Mouse (Mus musculus) kidney, postnatal 36 days (tissue): Measurements from ENCODE around the gene Trim80.
"Not testable (repeated sequence)": the region's sequence is repeated elsewhere in the genome, so short reads cannot be mapped to it uniquely, and the experiment has no call there.

Source experiments
- DNase-seq, 2 experiments: peaks; one replicate each; pipeline ENCODE4 v3.0.0; 2021 to 2022; ENCODE audit warnings: mixed read lengths in 2 of 2

The Trim80 gene

GRCm38 (mm10) chr11:115429307-115429706, 11.0 kb upstream of the Trim80 start:
- DNase-seq: no peak

- DNase-seq: no peak
Observed at GRCm38 (mm10) chr11:115430561-115430960, 9.8 kb upstream of the Trim80 start.

GRCm38 (mm10) chr11:115432814-115433213, 7.5 kb upstream of the Trim80 start:
- DNase-seq: no peak

GRCm38 (mm10) chr11:115433342-115433741, 7.0 kb upstream of the Trim80 start:
- DNase-seq: no peak

GRCm38 (mm10) chr11:115435596-115436337, 4.6 kb upstream of the Trim80 start:
- peak in 1 of 2 experiments; percentile 36 for DNase-seq

- no peak for DNase-seq
Observed at GRCm38 (mm10) chr11:115437571-115438122, 2.7 kb upstream of the Trim80 start.

GRCm38 (mm10) chr11:115439326-115439725, 1.0 kb upstream of the Trim80 start:
- no peak for DNase-seq

GRCm38 (mm10) chr11:115441417-115441816, 1.1 kb downstream of the Trim80 start:
- DNase-seq: no peak

GRCm38 (mm10) chr11:115446906-115447305, 6.6 kb downstream of the Trim80 start:
- peak; percentile 72 to 76 for DNase-seq

- peak; percentile 71 to 74 for DNase-seq
Observed at GRCm38 (mm10) chr11:115447321-115447885, 7.1 kb downstream of the Trim80 start.

- DNase-seq: peak; percentile 86
Observed at GRCm38 (mm10) chr11:115448075-115448474, 7.7 kb downstream of the Trim80 start.

GRCm38 (mm10) chr11:115448998-115449397, 8.7 kb downstream of the Trim80 start:
- DNase-seq: peak; percentile 82 to 93

GRCm38 (mm10) chr11:115450176-115450575, 9.8 kb downstream of the Trim80 start:
- DNase-seq: peak; percentile 61 to 74

GRCm38 (mm10) chr11:115451781-115452241, 11.5 kb downstream of the Trim80 start:
- peak in 1 of 2 experiments; percentile 43 for DNase-seq

GRCm38 (mm10) chr11:115452281-115452860, 12.0 kb downstream of the Trim80 start:
- no peak for DNase-seq

- no peak for DNase-seq
Observed at GRCm38 (mm10) chr11:115453306-115453705, 13.0 kb downstream of the Trim80 start.

- not testable (repeated sequence) for DNase-seq
Observed at GRCm38 (mm10) chr11:115454822-115455221, 14.5 kb downstream of the Trim80 start.

GRCm38 (mm10) chr11:115455619-115456018, 15.3 kb downstream of the Trim80 start:
- DNase-seq: no peak

- no peak for DNase-seq
Observed at GRCm38 (mm10) chr11:115456182-115456581, 15.8 kb downstream of the Trim80 start.

- peak; percentile 53 to 74 for DNase-seq
Observed at GRCm38 (mm10) chr11:115457405-115457804, 17.1 kb downstream of the Trim80 start.

- no peak for DNase-seq
Observed at GRCm38 (mm10) chr11:115460976-115461375, 20.6 kb downstream of the Trim80 start.

- no peak for DNase-seq
Observed at GRCm38 (mm10) chr11:115461846-115462242, 21.5 kb downstream of the Trim80 start.

- peak; percentile 47 to 48 for DNase-seq
Observed at GRCm38 (mm10) chr11:115462243-115462891, 22.0 kb downstream of the Trim80 start, which contains the start of gene Slc16a5. Gene Slc16a5, plus strand, starts transcription at chr11:115462474.
